Mouse (Mus musculus) CH12.LX (cell line): ENCODE results near the gene Gins3. TPM values are rescaled to one million over a fixed set of nuclear protein-coding genes. Genes with fewer than 3 reads are reported as not detected.

Source experiments
- DNase-seq: peaks from one replicate; pipeline ENCODE4 v3.0.0-alpha.2; 2013; ENCODE audit errors: extremely low read depth
- H3K27ac ChIP-seq: 2 replicates; pipeline ENCODE4 v1.5.1; 2012; ENCODE audit warnings: low read depth, mild to moderate bottlenecking, control low read depth, moderate library complexity; ENCODE audit not compliant: insufficient read depth
- H3K27me3 ChIP-seq: replicated peaks from 2 replicates; pipeline ENCODE3; 2012; ENCODE audit warnings: inconsistent platforms
- H3K36me3 ChIP-seq, 2 experiments: replicated peaks in 1 of 2; 2 replicates each; pipeline versions ENCODE3 to v1.6.1; 2012; ENCODE audit warnings: inconsistent platforms in 1 of 2, low read length in 1 of 2, mild to moderate bottlenecking in 1 of 2, mixed read lengths in 1 of 2, moderate library complexity in 1 of 2; ENCODE audit not compliant: control insufficient read depth in 1 of 2, insufficient read depth in 1 of 2
- H3K4me1 ChIP-seq, 2 experiments: 2 replicates each; pipeline ENCODE4 v1.6.1; 2012; ENCODE audit warnings: inconsistent platforms in 1 of 2, moderate library complexity in 1 of 2; ENCODE audit not compliant: insufficient read depth in 2 of 2, control insufficient read depth in 1 of 2
- H3K4me2 ChIP-seq: 2 replicates; pipeline ENCODE4 v1.6.1; 2012; ENCODE audit warnings: low read depth, mild to moderate bottlenecking, control low read depth; ENCODE audit not compliant: poor library complexity, insufficient read depth, severe bottlenecking
- H3K4me3 ChIP-seq, 3 experiments: fragments of 150-350 bp in 1 of 3; sonication (generic) in 1 of 3; replicated peaks in 1 of 3; 2 replicates each; pipeline versions ENCODE3 to v1.5.1; 2011 to 2012; ENCODE audit warnings: low read depth in 2 of 3, low read length in 2 of 3, mild to moderate bottlenecking in 2 of 3, moderate library complexity in 2 of 3, control low read depth in 1 of 3, improper control_type of control experiment in 1 of 3, inconsistent platforms in 1 of 3, mixed read lengths in 1 of 3; ENCODE audit not compliant: poor library complexity in 1 of 3
- H3K79me2 ChIP-seq: replicated peaks from 2 replicates; pipeline ENCODE4 v1.6.1; 2012; ENCODE audit warnings: mild to moderate bottlenecking, moderate library complexity; ENCODE audit not compliant: control insufficient read depth, poor library complexity, insufficient read depth, severe bottlenecking; ENCODE audit errors: extremely low read depth
- H3K9ac ChIP-seq: 2 replicates; pipeline ENCODE4 v1.6.1; 2012; ENCODE audit warnings: low read depth, mild to moderate bottlenecking, control low read depth, moderate library complexity; ENCODE audit not compliant: insufficient read depth
- H3K9me3 ChIP-seq: replicated peaks from 2 replicates; pipeline ENCODE3; 2012; ENCODE audit warnings: low read length, inconsistent platforms, mixed read lengths
- BHLHE40 ChIP-seq: IDR thresholded peaks from 2 replicates; pipeline ENCODE4 v1.6.1; 2011; ENCODE audit warnings: mild to moderate bottlenecking, low read depth, low read length, improper control_type of control experiment
- CHD1 ChIP-seq: IDR thresholded peaks from 2 replicates; pipeline ENCODE4 v1.6.1; 2012; ENCODE audit warnings: low read depth, low read length, improper control_type of control experiment, inconsistent platforms
- CHD2 ChIP-seq: IDR thresholded peaks from 2 replicates; pipeline ENCODE4 v1.6.1; 2011; ENCODE audit warnings: low read length, improper control_type of control experiment
- E2F4 ChIP-seq: IDR thresholded peaks from 2 replicates; pipeline ENCODE4 v1.6.1; 2011; ENCODE audit warnings: low read depth, low read length, improper control_type of control experiment; ENCODE audit not compliant: insufficient replicate concordance
- ELF1 ChIP-seq: IDR thresholded peaks from 2 replicates; pipeline ENCODE4 v1.6.1; 2014; ENCODE audit warnings: low read depth, mild to moderate bottlenecking, inconsistent platforms, low read length, improper control_type of control experiment
- GABPA ChIP-seq: IDR thresholded peaks from 2 replicates; pipeline ENCODE4 v1.6.1; 2012; ENCODE audit warnings: low read depth, low read length, improper control_type of control experiment, inconsistent platforms; ENCODE audit not compliant: insufficient replicate concordance
- IRF4 ChIP-seq: IDR thresholded peaks from 2 replicates; pipeline ENCODE4 v1.6.1; 2014; ENCODE audit warnings: low read depth, mild to moderate bottlenecking, inconsistent platforms, low read length, improper control_type of control experiment
- JUND ChIP-seq: conservative IDR thresholded peaks from 2 replicates; pipeline ENCODE4 v1.6.1; 2011; ENCODE audit warnings: low read depth, low read length, improper control_type of control experiment
- MAZ ChIP-seq: IDR thresholded peaks from 2 replicates; pipeline ENCODE4 v1.6.1; 2012; ENCODE audit warnings: low read depth, mild to moderate bottlenecking, inconsistent platforms, low read length, improper control_type of control experiment, moderate library complexity
- MEF2A ChIP-seq: IDR thresholded peaks from 2 replicates; pipeline ENCODE4 v1.6.1; 2014; ENCODE audit warnings: low read depth, mild to moderate bottlenecking, inconsistent platforms, low read length, improper control_type of control experiment, borderline replicate concordance
- MXI1 ChIP-seq: IDR thresholded peaks from 2 replicates; pipeline ENCODE4 v1.6.1; 2011; ENCODE audit warnings: mild to moderate bottlenecking, low read depth, low read length, improper control_type of control experiment
- MYC ChIP-seq: IDR thresholded peaks from 2 replicates; pipeline ENCODE4 v1.6.1; 2011; ENCODE audit warnings: low read depth, mild to moderate bottlenecking, improper control_type of control experiment, low read length
- NELFE ChIP-seq: IDR thresholded peaks from 2 replicates; pipeline ENCODE4 v1.6.1; 2011; ENCODE audit warnings: low read depth, low read length, improper control_type of control experiment
- PAX5 ChIP-seq: IDR thresholded peaks from 2 replicates; pipeline ENCODE4 v1.6.1; 2012; ENCODE audit warnings: low read length, inconsistent platforms, mixed read lengths
- POLR2A ChIP-seq: IDR thresholded peaks from 2 replicates; pipeline ENCODE4 v1.6.1; 2011; ENCODE audit warnings: low read depth, mild to moderate bottlenecking, improper control_type of control experiment, low read length
- RAD21 ChIP-seq: IDR thresholded peaks from 2 replicates; pipeline ENCODE4 v1.6.1; 2011; ENCODE audit warnings: low read depth, mild to moderate bottlenecking, low read length, improper control_type of control experiment, moderate library complexity
- RCOR1 ChIP-seq: conservative IDR thresholded peaks from 2 replicates; pipeline ENCODE4 v1.6.1; 2012; ENCODE audit warnings: low read depth, mild to moderate bottlenecking, inconsistent platforms, low read length, improper control_type of control experiment
- SMC3 ChIP-seq: IDR thresholded peaks from 2 replicates; pipeline ENCODE4 v1.6.1; 2011; ENCODE audit warnings: low read depth, low read length, improper control_type of control experiment
- TBP ChIP-seq: conservative IDR thresholded peaks from 2 replicates; pipeline ENCODE4 v1.6.1; 2011; ENCODE audit warnings: low read depth, low read length, improper control_type of control experiment
- TCF12 ChIP-seq: IDR thresholded peaks from 2 replicates; pipeline ENCODE4 v1.6.1; 2014; ENCODE audit warnings: low read depth, mild to moderate bottlenecking, inconsistent platforms, low read length, improper control_type of control experiment
- UBTF ChIP-seq: IDR thresholded peaks from 2 replicates; pipeline ENCODE4 v1.6.1; 2012; ENCODE audit warnings: low read depth, mild to moderate bottlenecking, inconsistent platforms, low read length, improper control_type of control experiment, moderate library complexity
- USF2 ChIP-seq: conservative IDR thresholded peaks from 2 replicates; pipeline ENCODE4 v1.6.1; 2011; ENCODE audit warnings: low read depth, low read length, improper control_type of control experiment
- ZC3H11A ChIP-seq: IDR thresholded peaks from 2 replicates; pipeline ENCODE4 v1.6.1; 2012; ENCODE audit warnings: low read depth, mild to moderate bottlenecking, inconsistent platforms, low read length, improper control_type of control experiment
- ZKSCAN1 ChIP-seq: IDR thresholded peaks from 2 replicates; pipeline ENCODE4 v1.6.1; 2012; ENCODE audit warnings: low read depth, inconsistent platforms, low read length, improper control_type of control experiment, borderline replicate concordance
- ZMIZ1 ChIP-seq: IDR thresholded peaks from 2 replicates; pipeline ENCODE4 v1.6.1; 2012; ENCODE audit warnings: low read depth, mild to moderate bottlenecking, inconsistent platforms, low read length, improper control_type of control experiment
- ZNF384 ChIP-seq: IDR thresholded peaks from 2 replicates; pipeline ENCODE4 v1.6.1; 2012; ENCODE audit warnings: low read depth, low read length, improper control_type of control experiment, inconsistent platforms
- dilution Hi-C: fragments of 300-500 bp; cut with MboI; formaldehyde crosslinking; loops from 2 replicates; pipeline ENCODE4 v1.14.3; 2020; ENCODE audit warnings: low sequenced_read_pairs; ENCODE audit not compliant: extremely low pct_unique_long_range_greater_than_20kb, extremely low pct_ligation_motif_present
- in situ Hi-C: fragments of 300-500 bp; cut with MboI; formaldehyde crosslinking; loops from 3 replicates; pipeline ENCODE4 v1.14.3; 2019; ENCODE audit warnings: low sequenced_read_pairs, low pct_ligation_motif_present, low pct_unique_long_range_greater_than_20kb, mixed read lengths
- polyA plus RNA-seq: library from polyadenylated mRNA; unstranded; fragments of >175 nt; gene quantifications from 2 replicates; pipeline ENCODE4 v1.2.1, GENCODE M21; 2012; ENCODE audit warnings: low read depth; ENCODE audit not compliant: insufficient read length
- total RNA-seq, 2 experiments: library from RNA; depleted of rRNA; stranded (reverse); fragments of 300-350 nt in 1 of 2; fragments of >200 nt in 1 of 2; gene quantifications; 2 replicates each; pipeline ENCODE4 v1.2.3; 2012 to 2014

Gins3 gene
- total and polyA plus RNA-seq, 3 experiments, result 10.4 to 18.0 (median 14.2) TPM

GRCm38 (mm10) chr8:95655831-95656230 lies 22.6 kb downstream of the Gins3 start:
- Histone ChIP-seq H3K27me3 (no peaks in the 10 kb centered on the region), H3K4me2 (no peak overlapping the region), H3K4me3 (no peak overlapping the region), H3K9ac (no peak overlapping the region), H3K9me3 (no peaks in the 10 kb centered on the region), H3K27ac (no peak overlapping the region), H3K4me1 (peaks cover 0 to 20% of the 10 kb centered on the region in 2 experiments; a peak in 2 of 4 replicates), H3K36me3 (peaks cover 0 to 2% of the 10 kb centered on the region in 2 experiments), H3K79me2 (no peaks in the 10 kb centered on the region)
- TF ChIP-seq ELF1 (no peak), SMC3 (no peak), NELFE (no peak), ZKSCAN1 (no peak), CHD1 (no peak), USF2 (no peak), JUND (no peak), ZNF384 (no peak), MAZ (no peak), GABPA (no peak), MYC (no peak), RAD21 (no peak), PAX5 (no peak), BHLHE40 (no peak), RCOR1 (no peak), CHD2 (no peak), ZC3H11A (no peak), MXI1 (no peak)
- in situ Hi-C loops, result no loop called here
- dilution Hi-C loops, result no loop called here
- no peak for DNase-seq

- no peak overlapping the region for H3K27ac ChIP-seq
- no peaks in the 10 kb centered on the region for H3K79me2 ChIP-seq
- H3K27me3 ChIP-seq, result no peaks in the 10 kb centered on the region
- H3K36me3 ChIP-seq, result peaks cover 0 to 2% of the 10 kb centered on the region in 2 experiments
- TF ChIP-seq PAX5 (no peak), ZMIZ1 (no peak), ELF1 (no peak), RAD21 (no peak), TBP (no peak), MEF2A (no peak), CHD2 (no peak), IRF4 (no peak), TCF12 (no peak), CHD1 (no peak), SMC3 (no peak), BHLHE40 (no peak), E2F4 (no peak), POLR2A (no peak), UBTF (no peak)
- no peaks in the 10 kb centered on the region for H3K9me3 ChIP-seq
- peaks cover 0 to 17% of the 10 kb centered on the region in 2 experiments; a peak in 2 of 4 replicates for H3K4me1 ChIP-seq
- in situ Hi-C loops (no loop called here), dilution Hi-C loops (no loop called here)
- no peak overlapping the region for H3K4me3 ChIP-seq
- no peak overlapping the region for H3K9ac ChIP-seq
- no peak for DNase-seq
- no peak overlapping the region for H3K4me2 ChIP-seq
Observed at GRCm38 (mm10) chr8:95656316-95657002, 23.2 kb downstream of the Gins3 start.
